Mouse (Mus musculus) layer of hippocampus, postnatal 14 days (tissue): Measurements from ENCODE around the gene Gnas. TPM values are rescaled to one million over a fixed set of nuclear protein-coding genes. Genes with fewer than 3 reads are reported as not detected.

Experiments used
- DNase-seq, 2 experiments: peaks; one replicate each; pipeline ENCODE4 v3.0.0; 2021 to 2022; ENCODE audit warnings: low spot score in 2 of 2, mixed read lengths in 1 of 2
- total RNA-seq, 2 experiments: library from RNA; stranded (reverse); gene quantifications; 2 replicates each; pipeline ENCODE4 v1.2.3; 2021

Gene Gnas
- total RNA-seq, 2 experiments from 2014 or later = 1,917 to 1,971 TPM

DNA sequence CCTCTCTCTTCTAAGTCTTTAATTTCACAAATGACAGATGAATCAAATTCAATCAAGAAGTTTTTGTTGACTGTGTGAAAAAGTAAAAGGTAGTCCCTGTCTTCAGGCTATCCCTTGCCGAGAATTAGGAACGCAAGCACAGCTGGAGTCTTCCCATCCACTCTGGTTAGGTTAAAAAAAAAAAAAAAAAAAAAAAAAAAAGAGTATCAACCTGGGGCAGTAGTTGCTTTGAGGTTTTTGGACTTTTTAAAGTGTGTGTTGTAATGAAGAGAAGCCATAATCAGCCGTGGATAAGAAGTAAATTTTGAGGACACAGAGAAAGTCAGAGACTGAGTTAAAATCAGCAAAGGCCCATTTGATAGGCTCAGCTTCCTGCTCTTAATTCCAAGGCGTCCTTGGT lies 41.9 kb downstream of the Gnas start:
- DNase-seq = no peak

DNA sequence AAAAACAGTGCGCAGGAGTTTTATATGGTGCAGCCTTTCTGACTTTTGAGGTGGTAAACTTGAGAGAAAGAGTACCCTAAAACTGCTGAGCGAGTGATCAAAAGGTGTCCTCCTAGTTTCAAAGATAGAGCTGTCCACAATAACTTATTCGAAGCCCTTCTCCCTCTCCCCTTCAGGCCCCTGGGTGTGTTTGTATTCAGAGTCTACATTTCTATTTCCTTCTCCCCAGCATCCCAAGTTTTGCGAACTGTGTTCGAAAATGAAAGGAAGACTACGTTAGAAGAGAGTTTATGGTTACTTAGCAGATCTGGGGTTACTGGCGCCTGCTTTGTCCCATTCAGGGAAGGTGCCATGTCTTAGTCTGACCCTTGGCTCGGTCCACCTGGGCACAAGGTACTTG lies 42.4 kb downstream of the Gnas start:
- no peak for DNase-seq

DNA sequence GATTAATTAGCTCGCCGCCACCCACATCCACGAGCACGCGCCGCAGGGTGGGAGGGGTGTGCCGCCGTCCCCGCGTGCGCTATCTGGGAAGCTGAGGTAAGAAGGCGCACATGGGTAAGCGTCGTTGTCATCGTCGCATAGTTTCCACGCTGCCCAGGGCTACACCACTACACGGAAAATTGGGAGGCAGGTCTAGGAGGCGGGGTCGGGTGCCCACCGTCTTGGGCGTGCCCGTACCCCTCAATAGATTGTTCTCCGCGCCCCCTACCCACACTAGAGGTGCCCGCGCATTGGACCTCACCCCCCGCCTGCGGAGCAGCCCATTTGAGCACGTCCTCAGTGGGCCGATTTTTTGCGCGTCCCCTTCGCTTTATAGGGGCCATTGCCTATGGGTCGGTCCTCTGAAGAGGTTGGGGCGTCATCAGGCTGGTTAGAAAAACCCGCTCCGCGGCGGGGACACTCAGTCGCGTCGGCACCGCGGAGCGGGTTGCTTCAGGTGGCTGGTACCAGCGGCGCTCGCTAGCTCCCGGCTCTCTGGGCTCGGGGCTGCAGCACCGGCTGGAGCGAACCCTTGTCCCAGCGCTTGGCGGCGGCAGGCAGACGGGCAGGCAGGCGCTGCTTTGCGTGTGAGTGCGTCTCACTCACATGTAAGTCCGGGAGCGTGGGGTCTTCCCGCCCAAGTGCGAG lies 43.3 kb downstream of the Gnas start:
- DNase-seq = peak; percentile 81 to 83

DNA sequence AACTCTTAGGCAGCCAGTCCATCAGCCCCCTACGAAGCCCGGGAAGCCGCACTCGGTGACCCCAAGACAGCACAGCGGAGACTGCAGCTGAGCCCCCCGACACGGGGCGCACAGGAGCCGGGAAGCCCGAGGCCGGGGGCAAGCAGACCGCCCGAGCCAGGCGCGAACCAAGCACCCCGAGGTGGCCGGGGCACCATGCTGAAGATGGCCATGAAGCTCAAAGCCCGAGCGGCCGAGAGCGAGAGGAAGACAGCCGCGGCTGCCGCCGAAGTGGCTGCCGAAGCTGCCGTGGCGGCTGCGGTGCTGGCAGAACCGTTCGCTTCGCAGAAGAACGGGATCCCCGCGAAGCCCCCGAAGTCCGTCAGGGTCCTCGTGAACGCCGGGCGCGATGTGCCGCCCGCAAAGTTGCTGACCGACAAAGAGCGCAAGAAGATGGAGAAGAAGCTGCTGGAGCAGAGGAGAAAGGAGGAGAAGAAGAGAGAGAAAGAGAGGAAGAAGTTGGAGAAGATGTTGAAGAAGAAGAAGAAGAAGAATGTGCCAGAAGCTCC lies 44.3 kb downstream of the Gnas start:
- DNase-seq = no peak

DNA sequence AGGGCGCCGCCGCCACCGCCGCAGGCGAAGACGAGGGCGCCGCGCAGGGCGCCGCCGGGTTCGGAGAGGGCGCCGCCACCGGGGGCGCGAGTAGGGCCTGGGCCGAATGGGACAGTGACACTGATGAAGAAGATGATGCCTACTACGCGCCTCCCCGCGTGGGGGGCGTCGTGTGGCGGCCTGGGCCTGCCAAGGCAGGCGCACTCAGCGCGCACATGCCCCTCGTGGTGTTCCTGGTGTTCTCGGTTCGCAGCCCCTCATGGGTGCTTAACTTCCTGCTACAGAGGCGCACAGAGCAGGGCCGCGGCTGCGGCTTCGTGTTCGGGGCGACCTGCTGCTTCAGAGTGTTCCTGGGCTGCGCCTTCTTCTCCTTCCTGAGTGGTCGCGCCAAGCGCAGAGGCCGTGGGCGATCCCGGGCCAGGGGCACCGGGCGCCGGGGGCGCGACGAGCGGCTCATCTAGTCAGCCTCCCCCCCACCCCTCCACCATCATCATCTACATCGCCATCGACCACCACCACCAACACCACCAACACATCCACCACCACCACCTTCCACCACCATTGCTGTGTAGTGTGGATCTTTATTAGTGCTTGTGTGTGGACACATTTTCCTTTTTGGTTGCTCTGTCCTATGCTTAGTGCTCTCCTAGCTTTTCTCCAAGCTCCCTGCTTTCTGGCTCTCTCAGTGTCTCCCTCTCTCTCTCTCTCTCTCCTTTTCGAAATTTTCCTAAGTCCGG lies 45.0 kb downstream of the Gnas start:
- no peak for DNase-seq

DNA sequence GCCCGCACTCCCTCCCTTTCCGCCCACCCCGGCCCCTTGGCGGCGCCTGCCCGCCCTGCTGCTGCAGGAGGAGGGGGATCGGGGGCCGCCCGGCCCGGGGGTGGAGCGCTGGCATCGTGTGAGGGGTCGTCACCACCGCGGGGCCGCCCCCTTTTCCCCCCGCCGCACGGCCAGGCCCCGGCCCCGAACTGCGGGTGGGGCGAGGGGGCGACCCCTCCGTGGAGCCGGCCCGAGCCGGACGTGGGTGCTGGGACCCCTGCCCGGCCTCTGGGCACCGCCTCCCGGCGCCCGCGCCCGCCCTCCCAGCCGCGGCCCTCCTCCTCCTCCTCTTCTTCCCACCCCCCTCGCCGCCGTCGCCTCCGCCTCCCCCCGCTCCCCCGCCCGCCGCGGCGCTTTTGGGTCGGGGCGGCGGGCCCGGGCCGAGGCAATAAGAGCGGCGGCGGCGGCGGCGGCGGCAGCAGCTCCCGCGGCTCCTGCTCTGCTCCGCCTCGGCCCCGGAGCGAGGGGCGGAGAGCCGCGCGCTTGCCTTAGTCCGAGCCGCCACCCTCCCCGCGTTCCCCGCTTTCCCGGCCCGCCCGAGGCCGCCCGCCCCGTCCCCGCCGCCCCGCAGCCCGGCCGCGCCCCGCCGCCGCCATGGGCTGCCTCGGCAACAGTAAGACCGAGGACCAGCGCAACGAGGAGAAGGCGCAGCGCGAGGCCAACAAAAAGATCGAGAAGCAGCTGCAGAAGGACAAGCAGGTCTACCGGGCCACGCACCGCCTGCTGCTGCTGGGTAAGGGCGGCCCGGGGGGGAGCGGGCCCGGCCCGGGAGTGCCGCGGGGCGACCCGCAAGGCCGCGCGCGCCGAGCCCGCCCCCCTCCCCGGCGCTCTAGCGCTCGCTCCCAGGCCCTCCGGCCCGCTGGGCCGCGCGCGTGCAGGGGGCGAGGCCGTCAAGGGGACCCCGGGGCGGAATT lies 45.8 kb downstream of the Gnas start:
- DNase-seq = peak; percentile 79 to 83

DNA sequence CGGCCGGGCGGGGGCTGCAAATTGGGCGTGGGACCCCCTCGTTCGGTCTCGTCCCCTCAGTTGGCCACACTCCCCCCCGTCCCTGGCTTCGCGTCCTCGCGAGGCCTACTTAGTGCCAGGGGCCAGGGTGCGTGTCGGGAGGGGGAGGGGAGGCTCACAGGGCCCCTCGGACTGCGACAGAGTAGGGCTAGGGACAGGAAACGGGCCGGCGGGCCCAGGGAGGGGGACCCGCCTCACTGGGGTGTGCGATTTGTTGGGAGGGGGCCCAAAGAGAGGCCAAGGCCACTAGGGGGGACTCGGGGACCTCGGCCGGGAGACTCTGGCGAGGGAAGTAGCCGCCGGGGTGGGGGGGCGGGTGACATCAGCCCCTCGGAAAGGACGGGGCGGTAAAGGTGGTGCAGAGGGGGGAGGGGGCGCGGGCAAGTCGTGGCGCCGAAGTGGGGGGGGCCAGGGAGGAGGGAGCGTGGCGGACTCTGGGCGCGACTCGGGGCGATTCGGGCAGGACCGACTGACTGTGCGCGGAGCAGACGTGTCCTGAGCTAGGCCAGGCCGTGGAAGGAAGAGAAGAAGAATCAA lies 46.6 kb downstream of the Gnas start:
- DNase-seq = peak in 1 of 2 experiments; percentile 54

DNA sequence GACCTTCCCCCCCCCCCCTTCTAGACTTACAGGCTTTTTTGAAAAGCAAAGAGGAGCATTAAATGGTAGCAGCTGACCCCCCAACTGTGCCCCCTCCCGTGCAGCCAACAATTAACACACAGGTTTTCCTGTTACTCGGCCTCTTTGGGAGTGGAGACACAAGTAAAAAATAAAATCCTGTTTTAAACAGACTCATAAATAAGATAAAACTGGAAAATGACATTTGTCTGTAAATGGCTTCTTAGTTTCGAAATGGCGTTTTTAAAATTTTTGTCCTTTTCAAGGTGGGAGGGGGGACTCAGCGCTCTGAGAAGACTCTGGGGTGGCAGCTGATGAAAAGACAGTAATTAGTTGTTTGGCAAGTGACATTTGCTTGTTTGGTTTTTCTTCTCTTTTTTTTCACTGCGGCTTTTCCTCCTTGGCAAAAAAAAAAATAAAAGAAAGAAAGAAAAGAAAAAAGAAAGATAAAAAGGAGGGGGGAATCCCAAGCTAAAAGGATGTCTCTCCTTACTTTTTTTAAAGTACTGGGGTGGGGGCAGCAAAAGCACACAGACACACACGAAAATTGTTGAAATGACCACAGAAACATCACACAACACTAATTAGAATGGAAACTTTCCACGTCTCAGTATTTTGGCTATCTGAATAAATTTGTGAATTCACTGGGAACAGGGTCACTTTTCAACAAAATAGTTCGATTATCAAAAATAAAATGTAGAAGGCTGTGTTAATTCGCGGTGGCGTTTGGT lies 47.3 kb downstream of the Gnas start:
- no peak for DNase-seq

DNA sequence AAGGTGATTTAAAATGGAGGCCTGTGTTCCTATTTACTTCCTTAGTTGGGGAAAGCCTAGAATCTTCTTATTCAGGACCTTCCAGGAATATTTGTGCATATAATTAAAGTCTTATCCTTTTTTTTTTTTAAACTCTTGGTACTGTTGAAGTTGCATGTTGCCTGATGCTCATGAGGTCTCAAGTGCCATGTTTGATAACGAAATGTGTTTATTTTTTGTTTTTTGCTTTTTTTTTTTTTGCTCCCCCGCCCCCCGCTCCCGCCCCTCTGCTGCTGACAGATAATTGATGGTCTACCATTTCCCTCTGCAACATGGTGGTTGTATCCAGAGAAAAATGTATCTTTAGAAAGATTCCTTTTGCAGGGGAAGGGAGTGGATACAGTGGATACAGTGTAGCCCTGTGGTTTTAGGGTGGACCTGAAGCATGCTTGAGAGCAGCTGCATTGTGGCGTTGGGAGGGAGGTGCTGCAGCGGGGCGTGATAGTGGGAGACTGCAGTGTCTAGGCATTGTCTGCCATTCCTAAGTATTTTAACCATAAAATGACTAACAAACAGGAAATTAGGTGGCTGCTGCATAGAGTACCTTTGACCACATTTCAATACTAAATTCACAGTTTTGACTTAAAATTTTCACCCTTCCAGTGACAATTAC lies 49.2 kb downstream of the Gnas start:
- DNase-seq = no peak

DNA sequence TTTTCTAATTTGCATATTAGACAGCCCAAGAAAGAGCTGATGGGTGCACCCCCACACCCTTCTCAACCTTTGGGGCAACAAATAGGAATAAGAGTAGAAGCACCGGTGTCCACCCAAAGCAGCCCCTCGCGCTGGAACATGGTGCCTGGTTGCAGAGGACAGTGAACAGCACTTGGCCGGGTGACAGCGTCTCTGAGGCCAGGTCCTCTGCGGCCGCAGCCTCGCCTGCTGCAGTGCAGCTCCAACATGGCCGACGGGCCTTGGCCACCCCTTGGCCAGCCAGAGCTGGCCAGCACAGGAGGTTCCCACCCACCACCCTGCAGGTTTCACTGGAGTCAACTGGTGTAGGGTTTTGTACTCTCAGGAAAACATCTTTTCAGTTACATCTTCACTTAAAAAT lies 50.3 kb downstream of the Gnas start:
- DNase-seq = no peak

DNA sequence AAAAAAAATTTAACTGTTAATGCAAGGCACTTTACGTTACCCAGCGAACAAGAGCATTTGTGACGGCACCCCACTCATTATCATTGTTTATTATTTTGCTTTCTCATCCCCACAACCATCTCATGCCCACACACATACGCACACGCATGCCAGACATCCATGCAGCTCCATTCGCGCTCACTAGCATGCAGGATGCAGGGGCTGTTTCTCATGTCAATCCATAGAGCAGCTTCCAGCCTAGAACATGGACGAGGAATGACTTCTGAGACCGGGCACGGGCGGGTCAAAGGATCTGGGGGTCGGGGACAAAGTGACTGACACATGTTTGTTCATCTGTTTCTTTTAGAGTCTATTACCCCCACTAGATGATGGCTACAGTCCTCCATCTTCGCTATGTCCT lies 53.2 kb downstream of the Gnas start:
- no peak for DNase-seq

DNA sequence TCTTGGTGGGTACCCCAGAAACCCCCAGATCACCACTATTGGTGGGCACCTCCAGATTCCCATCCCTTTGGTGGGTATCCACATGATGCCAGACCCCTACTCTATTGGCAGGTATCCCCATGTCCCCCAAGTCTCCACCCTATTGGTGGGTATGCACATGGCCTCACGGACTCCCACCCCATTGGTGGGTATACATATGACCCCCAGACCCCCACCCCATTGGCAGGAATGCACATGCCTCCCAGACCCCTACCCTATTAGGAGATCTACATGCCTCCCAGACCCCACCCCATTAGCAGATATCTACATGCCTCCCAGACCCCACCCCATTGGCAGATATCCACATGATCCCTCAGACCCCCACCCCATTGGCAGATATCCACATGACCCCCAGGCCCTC lies 55.6 kb downstream of the Gnas start:
- no peak for DNase-seq

DNA sequence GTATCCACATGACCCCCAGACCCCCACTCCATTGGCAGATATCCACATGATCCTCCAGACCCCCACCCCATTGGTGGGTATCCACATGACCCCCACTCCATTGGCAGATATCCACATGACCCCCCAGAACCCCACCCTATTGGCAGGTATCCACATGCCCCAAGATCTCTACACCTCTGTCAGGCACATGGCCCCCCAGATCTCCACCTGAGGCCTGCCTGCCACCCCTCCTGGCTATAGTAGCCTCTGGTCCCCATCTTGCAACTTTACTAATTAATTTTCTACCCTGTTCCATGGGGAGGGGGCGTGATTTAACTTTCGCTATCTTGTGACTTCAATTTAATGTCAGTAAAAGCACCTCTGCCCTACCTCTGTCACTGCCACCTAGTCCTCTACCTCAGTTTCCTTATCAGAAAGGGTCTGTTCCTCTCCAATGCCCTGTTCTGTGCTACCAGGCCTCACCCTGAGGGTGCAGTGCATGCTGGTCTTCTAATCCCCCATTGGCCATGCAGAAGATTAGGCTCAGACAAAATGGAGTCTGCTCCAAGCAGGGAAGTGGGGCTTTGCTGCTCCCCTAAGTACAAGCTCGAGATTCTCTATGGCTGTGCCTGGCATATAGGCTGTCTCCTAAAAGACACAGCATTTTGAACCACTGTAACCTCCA lies 56.2 kb downstream of the Gnas start:
- DNase-seq = no peak

DNA sequence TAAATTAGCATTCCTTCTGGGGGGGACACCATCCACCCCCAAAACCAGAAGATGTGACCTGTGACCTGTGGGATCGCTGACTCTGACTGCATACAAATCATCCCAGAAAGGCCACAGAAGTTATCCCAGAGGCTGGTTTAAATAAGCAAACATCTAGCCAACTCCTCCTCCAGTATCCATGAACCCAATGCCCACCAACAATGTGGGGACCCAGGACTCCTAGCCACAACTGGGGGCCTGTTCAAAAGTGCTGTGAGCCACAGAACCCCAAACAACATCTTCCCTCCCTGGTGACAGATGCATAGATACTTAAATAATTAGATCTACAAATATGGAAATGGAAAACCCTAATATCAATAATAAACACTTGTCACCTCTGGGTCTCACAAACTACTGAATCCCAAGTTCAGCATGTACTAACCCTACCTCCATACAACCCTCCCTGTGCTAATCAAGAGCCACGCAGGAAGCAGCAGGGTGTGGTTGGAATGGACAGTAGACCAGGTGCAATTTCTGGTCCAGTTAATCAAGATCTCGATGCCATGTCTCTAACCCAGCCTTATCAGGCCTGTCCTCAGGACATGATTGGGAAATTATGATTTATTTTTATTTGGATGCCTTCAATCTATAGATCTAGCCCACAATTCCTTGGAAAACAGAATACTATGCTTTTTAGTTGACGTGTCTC lies 56.9 kb downstream of the Gnas start:
- no peak for DNase-seq

DNA sequence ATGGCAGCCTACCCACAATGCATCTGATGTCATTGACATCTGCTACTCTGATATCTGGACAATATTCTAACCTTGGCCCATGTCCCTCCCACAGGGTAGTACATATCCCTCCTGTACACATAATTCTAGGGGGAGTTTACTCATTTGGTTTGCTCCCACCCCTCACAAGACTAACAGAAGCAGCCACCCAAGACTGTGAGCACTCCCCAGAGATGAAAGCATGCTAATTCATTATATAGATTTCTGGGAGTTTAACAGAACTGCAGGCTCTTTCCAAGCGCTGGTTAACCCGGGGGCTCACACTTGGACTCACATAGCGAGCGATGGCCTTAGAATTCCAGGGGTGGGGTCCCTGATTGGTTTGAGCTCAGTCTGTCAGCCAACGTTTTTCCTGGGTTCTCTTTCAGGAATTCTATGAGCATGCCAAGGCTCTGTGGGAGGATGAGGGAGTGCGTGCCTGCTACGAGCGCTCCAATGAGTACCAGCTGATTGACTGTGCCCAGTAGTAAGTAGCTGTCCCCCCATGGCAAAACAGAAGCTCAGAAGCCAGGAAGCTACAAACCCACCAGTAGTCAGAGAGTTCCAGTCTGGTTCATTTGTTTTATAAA lies 58.8 kb downstream of the Gnas start:
- no peak for DNase-seq

DNA sequence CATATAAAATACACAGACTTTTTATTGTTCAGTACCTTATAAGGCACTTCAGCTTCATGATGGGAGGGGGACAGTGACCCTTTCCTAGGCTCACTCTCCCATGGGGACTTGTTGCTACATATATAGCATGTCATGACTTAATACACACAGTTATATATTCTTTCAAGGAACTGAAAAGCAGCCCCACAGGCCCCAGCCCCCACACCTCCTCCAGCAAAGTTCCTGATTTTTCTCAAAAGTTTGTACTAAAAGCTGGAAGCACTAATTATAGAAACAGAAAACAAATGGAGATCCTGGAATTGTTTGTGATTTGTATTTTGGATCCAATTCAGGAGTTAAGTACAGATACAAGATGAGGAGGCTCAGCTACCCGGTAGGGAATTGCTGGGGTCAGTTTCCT lies 59.4 kb downstream of the Gnas start:
- no peak for DNase-seq

DNA sequence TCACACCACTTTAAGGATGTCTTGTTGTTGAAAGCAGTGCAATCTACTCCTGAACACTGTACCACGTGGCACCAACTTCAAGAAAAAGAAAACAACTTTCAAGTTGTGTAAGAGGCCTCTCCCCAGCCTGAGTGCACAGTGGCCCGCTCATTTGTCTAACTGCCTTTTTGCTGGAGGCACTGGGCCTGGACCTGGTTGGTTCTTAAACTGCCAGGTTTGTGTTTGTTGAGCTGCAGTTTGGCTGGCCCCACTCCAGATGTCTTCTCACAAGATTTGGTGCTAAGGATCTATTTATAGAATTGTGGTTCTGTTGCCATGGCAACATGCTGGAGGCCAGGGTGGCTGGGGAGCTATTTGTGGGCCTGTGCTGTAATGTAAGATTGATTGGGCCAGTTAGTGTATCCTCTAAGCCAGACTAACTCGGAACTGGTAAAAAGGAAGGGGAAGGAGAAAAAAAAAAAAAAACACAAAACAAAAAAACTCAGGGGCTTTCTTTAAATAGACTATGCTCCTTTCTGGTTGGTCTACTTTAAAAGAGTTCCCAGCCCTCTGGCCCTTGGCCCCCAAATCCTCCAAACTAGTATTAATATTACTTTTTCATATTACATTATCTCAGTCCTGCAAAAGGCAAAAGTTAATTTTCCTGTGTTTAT lies 60.0 kb downstream of the Gnas start:
- DNase-seq = peak; percentile 57 to 81

DNA sequence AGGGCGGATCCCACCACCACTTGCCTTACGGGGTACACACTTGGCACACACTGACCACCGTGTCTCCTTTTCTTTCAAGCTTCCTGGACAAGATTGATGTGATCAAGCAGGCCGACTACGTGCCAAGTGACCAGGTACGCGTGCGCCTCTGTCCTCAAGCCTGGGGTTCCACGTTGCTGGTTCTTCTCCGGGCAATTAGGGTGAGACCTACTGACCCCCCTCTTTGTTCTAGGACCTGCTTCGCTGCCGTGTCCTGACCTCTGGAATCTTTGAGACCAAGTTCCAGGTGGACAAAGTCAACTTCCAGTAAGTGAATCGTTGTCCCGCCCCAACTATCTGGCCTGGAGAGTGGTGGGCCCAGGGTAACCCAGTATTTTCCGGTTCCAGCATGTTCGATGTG lies 60.9 kb downstream of the Gnas start:
- DNase-seq = no peak
